Comparison of ENCODE assay signal across 10 mouse cellular contexts in genomic region chr9:78395244-78395629, GRCm38 (mm10). TPM values are rescaled to one million over a fixed set of nuclear protein-coding genes. Genes with fewer than 3 reads are reported as not detected.
DNase-seq lines count a peak whose midpoint lies in the region; ATAC-seq lines count a peak whose summit lies in the region.
"Had no signal": no experiment of that assay in that cellular context is flagged by ENCODE, and none has a peak within 500 bp of the region (broad histone marks: within the 10 kb centered on the region; RNA-seq: fewer than 3 reads in every experiment).

No protein-coding gene starts in this region.

- DNase-seq in kidney, postnatal 36 days, result no peak
- no peak for DNase-seq in intestine, embryonic 14.5 days (ENCODE audit: low spot score)
- DNase-seq in adrenal gland, adult 8-10 months, result no peak
- DNase-seq in c-Kit-positive CD71-positive TER-119-positive erythroid progenitor cells, embryonic 14.5 days (ENCODE audit: low spot score), result no peak
- DNase-seq in spleen, postnatal 4 days (ENCODE audit: low spot score in 2 of 2), result no peak

- ATAC-seq in kidney, embryonic 16.5 days (ENCODE audit: low FRiP score, low TSS enrichment), result peak; percentile 14; the same call in 1 of the 2 replicates
- no peak for ATAC-seq in embryonic facial prominence, embryonic 13.5 days (ENCODE audit: insufficient number of reproducible peaks, insufficient read depth, low FRiP score, low TSS enrichment, low read depth)
- ATAC-seq in intestine, embryonic 14.5 days (replicated peaks; ENCODE audit: low FRiP score, low TSS enrichment, low read depth), result no peak
- no peak for ATAC-seq in midbrain, embryonic 16.5 days

- peak overlapping the region; percentile 47 for H3K4me3 ChIP-seq in kidney, embryonic 16.5 days (ENCODE audit: low read length)
- H3K4me3 ChIP-seq in embryonic facial prominence, embryonic 13.5 days, result peak overlapping the region; percentile 45
- H3K4me3 ChIP-seq in intestine, embryonic 14.5 days (ENCODE audit: low read depth, low read length), result peak overlapping the region; percentile 40
- H3K4me3 ChIP-seq in midbrain, embryonic 16.5 days (ENCODE audit: low read depth, low read length), result peak overlapping the region; percentile 55
- H3K4me3 ChIP-seq: myocyte had no signal

- 0 out of 2 replicates have a peak, but pooled peaks cover 8% of the 10 kb centered on the region for H3K4me1 ChIP-seq in kidney, embryonic 16.5 days (ENCODE audit: insufficient read depth, low read length)
- peaks cover 8% of the 10 kb centered on the region for H3K4me1 ChIP-seq in embryonic facial prominence, embryonic 13.5 days
- no peaks in the 10 kb centered on the region for H3K4me1 ChIP-seq in intestine, embryonic 14.5 days (replicated peaks; ENCODE audit: control insufficient read depth, insufficient read depth, low read length)
- peaks cover 7% of the 10 kb centered on the region; the same call in 1 of the 2 replicates for H3K4me1 ChIP-seq in midbrain, embryonic 16.5 days (ENCODE audit: control insufficient read depth, insufficient read depth, low read length)

- H3K9me3 ChIP-seq in kidney, embryonic 16.5 days (ENCODE audit: low read length), result no peaks in the 10 kb centered on the region
- H3K9me3 ChIP-seq in embryonic facial prominence, embryonic 13.5 days, result no peaks in the 10 kb centered on the region
- H3K9me3 ChIP-seq in intestine, embryonic 14.5 days (ENCODE audit: control insufficient read depth, low read length), result no peaks in the 10 kb centered on the region
- no peaks in the 10 kb centered on the region for H3K9me3 ChIP-seq in midbrain, embryonic 16.5 days (replicated peaks; ENCODE audit: control insufficient read depth, low read length, poor library complexity, severe bottlenecking)

- no peak overlapping the region for H3K27ac ChIP-seq in kidney, embryonic 16.5 days (ENCODE audit: low read length)
- H3K27ac ChIP-seq in embryonic facial prominence, embryonic 13.5 days, result no peak overlapping the region
- H3K27ac ChIP-seq in intestine, embryonic 14.5 days (ENCODE audit: low read depth), result no peak overlapping the region
- no peak overlapping the region for H3K27ac ChIP-seq in midbrain, embryonic 16.5 days (ENCODE audit: low read length)

- WGBS in kidney, embryonic 16.5 days, result 31% methylated on average over 11 of the region's 11 CpGs
- WGBS in embryonic facial prominence, embryonic 13.5 days, result 37% methylated on average over 11 of the region's 11 CpGs
- WGBS in intestine, embryonic 14.5 days, result 34% methylated on average over 11 of the region's 11 CpGs
- WGBS in midbrain, embryonic 16.5 days, result 39% methylated on average over 11 of the region's 11 CpGs

- peak overlapping the region; percentile 72 for H3K4me2 ChIP-seq in kidney, embryonic 16.5 days (replicated peaks; ENCODE audit: low read depth, low read length)
- peak overlapping the region; percentile 63 for H3K4me2 ChIP-seq in embryonic facial prominence, embryonic 13.5 days
- H3K4me2 ChIP-seq in intestine, embryonic 14.5 days (ENCODE audit: low read length), result peak overlapping the region; percentile 63
- H3K4me2 ChIP-seq in midbrain, embryonic 16.5 days (ENCODE audit: low read length), result peak overlapping the region; percentile 72

- no peak overlapping the region for H3K9ac ChIP-seq in kidney, embryonic 16.5 days (replicated peaks; ENCODE audit: low read length)
- no peak overlapping the region for H3K9ac ChIP-seq in embryonic facial prominence, embryonic 13.5 days
- H3K9ac ChIP-seq in intestine, embryonic 14.5 days (ENCODE audit: low read length), result no peak overlapping the region
- H3K9ac ChIP-seq in midbrain, embryonic 16.5 days (ENCODE audit: low read depth, low read length), result 0 out of 2 replicates have a peak overlapping the region, but pooled peaks have one; percentile 55

- H3K27me3 ChIP-seq in kidney, embryonic 16.5 days (ENCODE audit: insufficient read depth, low read length), result peaks cover 52% of the 10 kb centered on the region
- peaks cover 84% of the 10 kb centered on the region for H3K27me3 ChIP-seq in embryonic facial prominence, embryonic 13.5 days
- H3K27me3 ChIP-seq in intestine, embryonic 14.5 days (replicated peaks; ENCODE audit: control insufficient read depth, insufficient read depth, low read length), result peaks cover 53% of the 10 kb centered on the region
- H3K27me3 ChIP-seq in midbrain, embryonic 16.5 days (ENCODE audit: control insufficient read depth, insufficient read depth, low read depth, low read length), result peaks cover 47% of the 10 kb centered on the region

- no peaks in the 10 kb centered on the region for H3K36me3 ChIP-seq in kidney, embryonic 16.5 days (ENCODE audit: insufficient read depth, low read length)
- H3K36me3 ChIP-seq in embryonic facial prominence, embryonic 13.5 days, result no peaks in the 10 kb centered on the region
- no peaks in the 10 kb centered on the region for H3K36me3 ChIP-seq in intestine, embryonic 14.5 days (ENCODE audit: control insufficient read depth, insufficient read depth, low read length)
- H3K36me3 ChIP-seq in midbrain, embryonic 16.5 days (ENCODE audit: control insufficient read depth, insufficient read depth, low read length), result no peaks in the 10 kb centered on the region

RNA-seq across cellular contexts. Expression of gene Ddx43, which starts 0.3 kb away (rescaled TPM):
- polyA plus RNA-seq in kidney, embryonic 16.5 days (2015; fragmentation: Nextera tagmentation; extraction: Ambion mirVana), result 0.28 and 0.50 TPM in 2 replicates
- polyA plus RNA-seq in embryonic facial prominence, embryonic 13.5 days (2015; fragmentation: Nextera tagmentation; extraction: Ambion mirVana), result 0.24 and 0.45 TPM in 2 replicates
- polyA plus RNA-seq in intestine, embryonic 14.5 days (2014; fragmentation: Nextera tagmentation; extraction: Ambion mirVana), result 0.54 and 0.86 TPM in 2 replicates
- 0.36 and 0.57 TPM in 2 replicates for polyA plus RNA-seq in midbrain, embryonic 16.5 days (2015; fragmentation: Nextera tagmentation; extraction: Ambion mirVana)
- not detected for total RNA-seq in adrenal gland, adult 8-10 months (2022)
- total RNA-seq: adrenal gland, postnatal 36 days had no signal
- polyA plus RNA-seq: myocyte had no signal

RNA-seq across cellular contexts. Expression of gene Ooep, which starts 16.7 kb away (rescaled TPM):
- polyA plus RNA-seq in kidney, embryonic 16.5 days (2015; fragmentation: Nextera tagmentation; extraction: Ambion mirVana), result 1.6 and 2.0 TPM in 2 replicates
- 2.8 and 3.7 TPM in 2 replicates for polyA plus RNA-seq in embryonic facial prominence, embryonic 13.5 days (2015; fragmentation: Nextera tagmentation; extraction: Ambion mirVana)
- polyA plus RNA-seq in intestine, embryonic 14.5 days (2014; fragmentation: Nextera tagmentation; extraction: Ambion mirVana), result 0.24 and 0.40 TPM in 2 replicates
- polyA plus RNA-seq in midbrain, embryonic 16.5 days (2015; fragmentation: Nextera tagmentation; extraction: Ambion mirVana), result 6.9 and 9.1 TPM in 2 replicates
- total RNA-seq in adrenal gland, adult 8-10 months (2022), result not detected
- total RNA-seq: adrenal gland, postnatal 36 days had no signal

RNA-seq across cellular contexts. Expression of gene Dppa5a, which starts 27.3 kb away (rescaled TPM):
- polyA plus RNA-seq in kidney, embryonic 16.5 days (2015; fragmentation: Nextera tagmentation; extraction: Ambion mirVana), result 0.27 TPM in 1 of 2 replicates, not detected in the other
- 0.60 and 0.62 TPM in 2 replicates for polyA plus RNA-seq in embryonic facial prominence, embryonic 13.5 days (2015; fragmentation: Nextera tagmentation; extraction: Ambion mirVana)
- not detected in 2 replicates for polyA plus RNA-seq in intestine, embryonic 14.5 days (2014; fragmentation: Nextera tagmentation; extraction: Ambion mirVana)
- polyA plus RNA-seq in midbrain, embryonic 16.5 days (2015; fragmentation: Nextera tagmentation; extraction: Ambion mirVana), result 7.4 and 8.3 TPM in 2 replicates
- total RNA-seq in adrenal gland, adult 8-10 months (2022), result not detected
- total RNA-seq: adrenal gland, postnatal 36 days had no signal
- polyA plus RNA-seq: myocyte had no signal

RNA-seq across cellular contexts. Expression of gene Gsta2, which starts 39.6 kb away (rescaled TPM):
- 92.0 and 109 TPM in 2 replicates for polyA plus RNA-seq in kidney, embryonic 16.5 days (2015; fragmentation: Nextera tagmentation; extraction: Ambion mirVana)
- polyA plus RNA-seq in embryonic facial prominence, embryonic 13.5 days (2015; fragmentation: Nextera tagmentation; extraction: Ambion mirVana), result 1.3 and 1.6 TPM in 2 replicates
- polyA plus RNA-seq in intestine, embryonic 14.5 days (2014; fragmentation: Nextera tagmentation; extraction: Ambion mirVana), result 0.74 and 2.9 TPM in 2 replicates
- not detected in 2 replicates for polyA plus RNA-seq in midbrain, embryonic 16.5 days (2015; fragmentation: Nextera tagmentation; extraction: Ambion mirVana)
- total RNA-seq in adrenal gland, adult 8-10 months (2022), result 1 to 10 TPM in 2 of 4 experiments, not detected in 2; 6.1 to 7.5 TPM

RNA-seq across cellular contexts. Expression of gene Cgas, which starts 47.8 kb away (rescaled TPM):
- 2.1 and 2.8 TPM in 2 replicates for polyA plus RNA-seq in kidney, embryonic 16.5 days (2015; fragmentation: Nextera tagmentation; extraction: Ambion mirVana)
- polyA plus RNA-seq in embryonic facial prominence, embryonic 13.5 days (2015; fragmentation: Nextera tagmentation; extraction: Ambion mirVana), result 1.7 and 2.3 TPM in 2 replicates
- polyA plus RNA-seq in intestine, embryonic 14.5 days (2014; fragmentation: Nextera tagmentation; extraction: Ambion mirVana), result 1.9 and 2.4 TPM in 2 replicates
- polyA plus RNA-seq in midbrain, embryonic 16.5 days (2015; fragmentation: Nextera tagmentation; extraction: Ambion mirVana), result 0.53 and 0.74 TPM in 2 replicates
- under 1 TPM; 0.52 to 0.86 (median 0.72) TPM for total RNA-seq in adrenal gland, adult 8-10 months (2022)
